Mouse (Mus musculus): Measurements from ENCODE around the gene Tssk6. TPM values are rescaled to one million over a fixed set of nuclear protein-coding genes. Genes with fewer than 3 reads are reported as not detected.

Tssk6 gene
- polyA plus RNA-seq, 1 experiment from 2014 or later: 4.5 TPM

GRCm38 (mm10) chr8:69890813-69891241 lies 11.2 kb upstream of the Tssk6 start:
- H3K4me3 ChIP-seq (ENCODE audit: low read depth, low read length): no peak overlapping the region
- H3K27me3 ChIP-seq (replicated peaks; ENCODE audit: control insufficient read depth, insufficient read depth, low read length): peaks cover 54% of the 10 kb centered on the region
- H3K9me3 ChIP-seq (ENCODE audit: control insufficient read depth, low read length): no peaks in the 10 kb centered on the region
- DNase-seq (ENCODE audit: low spot score) (no peak), ATAC-seq (replicated peaks; ENCODE audit: low FRiP score) (no peak)
- peaks cover 12% of the 10 kb centered on the region for H3K4me1 ChIP-seq (replicated peaks; ENCODE audit: control insufficient read depth, insufficient read depth, low read length)
- H3K4me2 ChIP-seq: no peak overlapping the region
- 44% methylated on average over 19 of the region's 19 CpGs for WGBS
- no peak overlapping the region for H3K27ac ChIP-seq (ENCODE audit: low read depth, low read length)
- no peak overlapping the region for H3K9ac ChIP-seq (ENCODE audit: low read depth, low read length)
- peaks cover 12% of the 10 kb centered on the region for H3K36me3 ChIP-seq (ENCODE audit: control insufficient read depth, insufficient read depth, low read length)

- WGBS: 55% methylated on average over 17 of the region's 17 CpGs
- Histone ChIP-seq H3K4me3 (ENCODE audit: low read depth, low read length) (no peak overlapping the region), H3K36me3 (ENCODE audit: control insufficient read depth, insufficient read depth, low read length) (peaks cover 28% of the 10 kb centered on the region), H3K9me3 (ENCODE audit: control insufficient read depth, low read length) (no peaks in the 10 kb centered on the region), H3K27me3 (replicated peaks; ENCODE audit: control insufficient read depth, insufficient read depth, low read length) (peaks cover 23% of the 10 kb centered on the region), H3K4me1 (replicated peaks; ENCODE audit: control insufficient read depth, insufficient read depth, low read length) (peaks cover 16% of the 10 kb centered on the region), H3K4me2 (no peak overlapping the region), H3K9ac (ENCODE audit: low read depth, low read length) (no peak overlapping the region), H3K27ac (ENCODE audit: low read depth, low read length) (no peak overlapping the region)
- ATAC-seq (replicated peaks; ENCODE audit: low FRiP score) (peak; percentile 40; the same call in 1 of the 2 replicates), DNase-seq (ENCODE audit: low spot score) (peak; percentile 61)
Measured at GRCm38 (mm10) chr8:69893863-69894262, 8.1 kb upstream of the Tssk6 start.

GRCm38 (mm10) chr8:69894836-69895332 lies 7.1 kb upstream of the Tssk6 start:
- H3K4me2 ChIP-seq: no peak overlapping the region
- ATAC-seq (replicated peaks; ENCODE audit: low FRiP score) (no peak), DNase-seq (ENCODE audit: low spot score) (no peak)
- no peak overlapping the region for H3K4me3 ChIP-seq (ENCODE audit: low read depth, low read length)
- H3K27ac ChIP-seq (ENCODE audit: low read depth, low read length): no peak overlapping the region
- WGBS: 73% methylated on average over 6 of the region's 6 CpGs
- H3K36me3 ChIP-seq (ENCODE audit: control insufficient read depth, insufficient read depth, low read length): peaks cover 28% of the 10 kb centered on the region
- peaks cover 10% of the 10 kb centered on the region for H3K4me1 ChIP-seq (replicated peaks; ENCODE audit: control insufficient read depth, insufficient read depth, low read length)
- no peak overlapping the region for H3K9ac ChIP-seq (ENCODE audit: low read depth, low read length)
- H3K9me3 ChIP-seq (ENCODE audit: control insufficient read depth, low read length): no peaks in the 10 kb centered on the region
- H3K27me3 ChIP-seq (replicated peaks; ENCODE audit: control insufficient read depth, insufficient read depth, low read length): peaks cover 13% of the 10 kb centered on the region

GRCm38 (mm10) chr8:69895772-69896451 lies 6.1 kb upstream of the Tssk6 start:
- Histone ChIP-seq H3K4me2 (no peak overlapping the region), H3K4me1 (replicated peaks; ENCODE audit: control insufficient read depth, insufficient read depth, low read length) (peaks cover 20% of the 10 kb centered on the region), H3K27me3 (replicated peaks; ENCODE audit: control insufficient read depth, insufficient read depth, low read length) (peaks cover 3% of the 10 kb centered on the region; the same call in 1 of the 2 replicates), H3K36me3 (ENCODE audit: control insufficient read depth, insufficient read depth, low read length) (peaks cover 28% of the 10 kb centered on the region), H3K4me3 (ENCODE audit: low read depth, low read length) (no peak overlapping the region), H3K9ac (ENCODE audit: low read depth, low read length) (no peak overlapping the region), H3K27ac (ENCODE audit: low read depth, low read length) (no peak overlapping the region), H3K9me3 (ENCODE audit: control insufficient read depth, low read length) (no peaks in the 10 kb centered on the region)
- DNase-seq (ENCODE audit: low spot score) (no peak), ATAC-seq (replicated peaks; ENCODE audit: low FRiP score) (no peak)
- 76% methylated on average over 4 of the region's 4 CpGs for WGBS

- H3K36me3 ChIP-seq (ENCODE audit: control insufficient read depth, insufficient read depth, low read length): peaks cover 28% of the 10 kb centered on the region
- H3K4me2 ChIP-seq: no peak overlapping the region; the same call in 1 of the 2 replicates
- peak overlapping the region; percentile 32; the same call in 1 of the 2 replicates for H3K27ac ChIP-seq (ENCODE audit: low read depth, low read length)
- no peak overlapping the region for H3K4me3 ChIP-seq (ENCODE audit: low read depth, low read length)
- H3K9ac ChIP-seq (ENCODE audit: low read depth, low read length): no peak overlapping the region
- ATAC-seq (replicated peaks; ENCODE audit: low FRiP score) (no peak), DNase-seq (ENCODE audit: low spot score) (no peak)
- WGBS: 91% methylated on average over 6 of the region's 6 CpGs
- peaks cover 20% of the 10 kb centered on the region for H3K4me1 ChIP-seq (replicated peaks; ENCODE audit: control insufficient read depth, insufficient read depth, low read length)
- no peaks in the 10 kb centered on the region for H3K27me3 ChIP-seq (replicated peaks; ENCODE audit: control insufficient read depth, insufficient read depth, low read length)
- no peaks in the 10 kb centered on the region for H3K9me3 ChIP-seq (ENCODE audit: control insufficient read depth, low read length)
Measured at GRCm38 (mm10) chr8:69897857-69898256, 4.1 kb upstream of the Tssk6 start.

- H3K27ac ChIP-seq (ENCODE audit: low read depth, low read length): no peak overlapping the region
- 86% methylated on average over 2 of the region's 2 CpGs for WGBS
- no peaks in the 10 kb centered on the region for H3K9me3 ChIP-seq (ENCODE audit: control insufficient read depth, low read length)
- peak overlapping the region; percentile 96 for H3K4me2 ChIP-seq
- peak overlapping the region; percentile 88; the same call in 1 of the 2 replicates for H3K9ac ChIP-seq (ENCODE audit: low read depth, low read length)
- H3K4me1 ChIP-seq (replicated peaks; ENCODE audit: control insufficient read depth, insufficient read depth, low read length): peaks cover 26% of the 10 kb centered on the region
- H3K27me3 ChIP-seq (replicated peaks; ENCODE audit: control insufficient read depth, insufficient read depth, low read length): no peaks in the 10 kb centered on the region
- peak overlapping the region; percentile 84; the same call in 1 of the 2 replicates for H3K4me3 ChIP-seq (ENCODE audit: low read depth, low read length)
- DNase-seq (ENCODE audit: low spot score) (no peak), ATAC-seq (replicated peaks; ENCODE audit: low FRiP score) (no peak)
- H3K36me3 ChIP-seq (ENCODE audit: control insufficient read depth, insufficient read depth, low read length): peaks cover 19% of the 10 kb centered on the region
Measured at GRCm38 (mm10) chr8:69899876-69900275, 2.1 kb upstream of the Tssk6 start.

GRCm38 (mm10) chr8:69900895-69901451 lies 1.0 kb upstream of the Tssk6 start:
- no peaks in the 10 kb centered on the region for H3K9me3 ChIP-seq (ENCODE audit: control insufficient read depth, low read length)
- H3K4me2 ChIP-seq: peak overlapping the region; percentile 96
- H3K27me3 ChIP-seq (replicated peaks; ENCODE audit: control insufficient read depth, insufficient read depth, low read length): no peaks in the 10 kb centered on the region
- H3K4me1 ChIP-seq (replicated peaks; ENCODE audit: control insufficient read depth, insufficient read depth, low read length): peaks cover 24% of the 10 kb centered on the region
- no peak; the same call in 1 of the 2 replicates for ATAC-seq (replicated peaks; ENCODE audit: low FRiP score)
- H3K36me3 ChIP-seq (ENCODE audit: control insufficient read depth, insufficient read depth, low read length): peaks cover 15% of the 10 kb centered on the region
- H3K4me3 ChIP-seq (ENCODE audit: low read depth, low read length): peak overlapping the region; percentile 84
- peak overlapping the region; percentile 88 for H3K9ac ChIP-seq (ENCODE audit: low read depth, low read length)
- WGBS: 13% methylated on average over 12 of the region's 12 CpGs
- H3K27ac ChIP-seq (ENCODE audit: low read depth, low read length): peak overlapping the region; percentile 98
- DNase-seq (ENCODE audit: low spot score): no peak

- H3K4me1 ChIP-seq (replicated peaks; ENCODE audit: control insufficient read depth, insufficient read depth, low read length): peaks cover 24% of the 10 kb centered on the region
- peak overlapping the region; percentile 98 for H3K27ac ChIP-seq (ENCODE audit: low read depth, low read length)
- no peaks in the 10 kb centered on the region for H3K27me3 ChIP-seq (replicated peaks; ENCODE audit: control insufficient read depth, insufficient read depth, low read length)
- peak overlapping the region; percentile 96 for H3K4me2 ChIP-seq
- no peaks in the 10 kb centered on the region for H3K9me3 ChIP-seq (ENCODE audit: control insufficient read depth, low read length)
- H3K9ac ChIP-seq (ENCODE audit: low read depth, low read length): peak overlapping the region; percentile 88
- ATAC-seq (replicated peaks; ENCODE audit: low FRiP score): peak; percentile 77
- DNase-seq (ENCODE audit: low spot score): peak; percentile 99
- 2% methylated on average over 41 of the region's 41 CpGs for WGBS
- peak overlapping the region; percentile 84 for H3K4me3 ChIP-seq (ENCODE audit: low read depth, low read length)
- peaks cover 14% of the 10 kb centered on the region for H3K36me3 ChIP-seq (ENCODE audit: control insufficient read depth, insufficient read depth, low read length)
Measured at GRCm38 (mm10) chr8:69901484-69902162, 361 bp upstream of the Tssk6 start.
